Mouse (Mus musculus) kidney, postnatal 36 days (tissue): ENCODE measurements around the gene Brd3.
A peak's percentile ranks its signal among the peaks of the same experiment; 100 is the strongest.

ENCODE experiments used
- DNase-seq, 2 experiments: peaks; one replicate each; pipeline ENCODE4 v3.0.0; 2021 to 2022; ENCODE audit warnings: mixed read lengths in 2 of 2

Brd3 gene

GRCm38 (mm10) chr2:27425161-27425611 is 82.3 kb downstream of the Brd3 start:
- DNase-seq: peak in 1 of 2 experiments; percentile 67

- peak; percentile 46 to 68 for DNase-seq
These were observed 83.9 kb downstream of the Brd3 start for GRCm38 (mm10) chr2:27423596-27423995.

DNA sequence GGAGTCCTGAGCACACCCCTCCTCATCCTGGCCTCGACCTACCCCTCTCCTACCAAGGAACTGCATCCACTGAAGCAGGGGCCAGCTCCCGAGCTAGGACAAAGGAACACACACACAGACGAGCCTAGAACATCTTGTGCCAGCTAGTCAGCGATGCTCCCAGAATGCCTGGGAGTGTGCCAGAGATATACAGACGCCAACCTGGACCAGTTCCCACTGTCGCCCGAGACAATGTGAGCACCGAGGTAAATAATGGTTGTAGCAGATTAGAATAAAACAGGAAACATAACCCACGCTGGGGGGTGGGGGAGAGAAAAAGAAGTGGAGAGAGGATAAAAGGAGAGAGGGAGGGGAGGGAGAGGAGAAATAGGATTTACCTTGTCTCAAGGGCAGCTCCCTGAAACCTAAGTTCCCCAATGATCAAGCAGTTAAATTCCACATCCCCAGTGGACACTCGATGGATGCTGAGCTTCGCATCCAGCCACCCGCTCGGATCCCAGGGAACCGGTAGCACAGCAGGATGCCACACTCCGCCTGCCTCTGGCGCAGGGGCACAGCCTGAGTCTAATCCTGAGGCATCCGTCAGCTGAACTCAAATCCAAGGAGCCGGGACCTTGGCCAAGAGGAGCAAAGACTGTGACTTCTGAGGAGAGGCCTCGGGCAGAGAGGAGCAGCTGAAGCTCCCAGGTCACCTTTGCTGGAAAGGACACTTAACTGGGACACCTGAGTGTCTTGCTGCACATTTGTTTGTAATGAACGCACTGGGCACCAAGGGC is 86.0 kb downstream of the Brd3 start:
- peak; percentile 49 to 69 for DNase-seq

DNA sequence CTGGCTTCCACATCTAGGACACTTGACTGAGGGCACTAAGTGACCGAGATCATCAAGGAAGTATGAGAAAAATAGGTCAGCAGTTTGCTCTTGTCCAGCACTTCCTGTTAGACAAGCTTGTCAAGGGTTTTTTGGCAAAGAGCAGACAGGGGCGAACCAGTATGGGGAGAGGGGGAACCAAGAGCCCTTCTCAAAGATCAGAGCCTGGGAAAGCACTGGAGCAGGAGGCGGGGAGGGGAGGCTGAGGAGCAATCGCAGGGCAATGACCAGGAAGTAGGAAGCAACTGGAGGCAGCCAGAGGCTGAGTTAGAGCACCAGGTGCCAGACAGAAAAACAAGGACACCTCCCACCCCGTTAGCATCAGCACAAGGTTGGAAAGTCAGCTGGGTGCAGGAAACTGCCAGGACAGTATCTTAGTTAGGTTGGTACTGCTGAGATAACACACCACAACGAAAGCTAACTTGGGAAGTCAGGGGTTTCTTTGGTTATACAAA is 88.8 kb downstream of the Brd3 start:
- peak in 1 of 2 experiments; percentile 57 for DNase-seq

GRCm38 (mm10) chr2:27417648-27418153 is 89.8 kb downstream of the Brd3 start:
- DNase-seq: no peak

GRCm38 (mm10) chr2:27416425-27416824 is 91.0 kb downstream of the Brd3 start:
- DNase-seq: no peak

- no peak for DNase-seq
These were observed 92.2 kb downstream of the Brd3 start for GRCm38 (mm10) chr2:27415060-27415783.

DNA sequence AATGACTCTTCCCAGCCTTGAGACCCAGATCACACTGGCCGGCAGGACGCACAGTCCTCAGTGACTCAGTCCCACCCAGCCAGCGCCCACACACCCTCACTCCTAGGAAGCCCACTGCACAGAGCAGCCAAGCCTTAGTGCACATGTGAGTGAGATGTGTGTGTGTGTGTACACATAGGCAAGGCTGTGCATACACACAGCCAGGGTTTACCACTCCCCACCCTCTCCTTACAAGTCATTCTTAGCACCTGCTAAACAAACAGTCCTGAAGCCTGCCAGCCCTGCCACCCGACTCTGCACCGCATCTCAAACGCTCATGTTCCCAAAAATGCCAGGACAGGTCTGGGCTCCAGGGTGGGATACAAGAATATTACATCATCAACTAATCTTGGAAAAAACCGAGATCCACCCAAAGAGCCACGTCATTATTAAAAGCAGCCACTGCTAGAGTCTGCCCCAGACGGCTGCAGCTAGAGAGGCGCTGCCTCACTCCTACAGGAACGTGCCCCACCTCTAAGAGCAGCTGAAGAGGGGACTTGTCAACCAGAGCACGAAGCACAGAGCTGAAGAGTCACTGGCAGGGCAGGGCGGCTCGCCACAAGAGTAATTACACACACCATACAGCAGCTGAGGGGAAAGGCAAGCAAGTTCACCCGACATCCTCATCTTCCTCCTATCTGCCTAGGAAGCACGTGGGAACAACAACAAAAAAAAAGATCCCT is 93.4 kb downstream of the Brd3 start:
- DNase-seq: no peak

GRCm38 (mm10) chr2:27413582-27413935 is 93.9 kb downstream of the Brd3 start:
- no peak for DNase-seq

DNA sequence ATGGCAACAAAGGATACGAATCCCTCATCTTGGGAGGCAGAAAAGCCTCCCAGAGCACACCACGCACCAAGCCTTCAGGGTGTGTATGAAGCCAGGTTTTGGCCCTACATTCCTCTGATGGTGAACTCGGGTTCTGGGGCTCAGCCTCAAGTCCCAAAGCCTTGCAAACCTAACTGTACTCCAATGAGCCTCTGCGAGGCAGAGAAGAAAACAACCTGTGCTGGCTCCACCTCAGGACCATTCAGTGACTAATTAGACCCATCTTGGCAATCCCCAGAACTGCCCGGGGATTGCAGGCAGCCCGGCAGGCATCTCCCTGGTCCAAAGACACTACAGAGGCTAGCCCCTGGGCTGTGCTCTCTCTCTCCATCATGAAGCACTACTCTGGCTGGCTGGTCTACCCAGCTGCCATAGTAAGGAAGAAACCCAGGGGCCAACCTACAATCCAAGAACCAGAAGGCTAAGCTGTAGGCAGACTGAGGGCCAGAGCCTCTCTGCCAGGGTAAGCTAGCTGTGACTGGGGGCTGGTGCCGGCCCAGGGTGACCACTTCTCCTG is 95.1 kb downstream of the Brd3 start:
- no peak for DNase-seq

DNA sequence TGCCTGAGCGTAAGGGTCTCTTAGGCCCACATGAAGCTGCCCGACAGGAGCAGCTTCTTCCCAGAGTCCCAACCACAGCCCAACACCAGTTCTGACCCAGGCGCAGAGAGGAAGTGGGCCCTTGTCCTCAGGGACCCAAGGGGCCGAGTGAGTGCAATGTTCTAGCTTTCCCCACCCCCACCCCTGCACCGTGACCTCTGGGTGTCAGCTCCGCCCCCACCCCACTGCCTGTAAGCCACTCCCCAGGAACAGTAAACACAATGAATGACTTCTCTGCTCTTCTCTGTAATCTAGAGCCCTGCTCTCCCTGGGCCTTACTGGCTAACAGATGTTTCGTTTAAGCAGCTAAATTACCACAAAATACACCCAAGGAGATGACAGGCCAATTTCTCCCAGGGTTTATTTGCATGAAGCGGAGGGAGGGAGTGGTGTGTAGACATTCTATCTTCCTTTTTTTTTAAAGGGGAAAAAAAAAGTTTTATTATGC is 95.7 kb downstream of the Brd3 start:
- DNase-seq: peak; percentile 53 to 59

DNA sequence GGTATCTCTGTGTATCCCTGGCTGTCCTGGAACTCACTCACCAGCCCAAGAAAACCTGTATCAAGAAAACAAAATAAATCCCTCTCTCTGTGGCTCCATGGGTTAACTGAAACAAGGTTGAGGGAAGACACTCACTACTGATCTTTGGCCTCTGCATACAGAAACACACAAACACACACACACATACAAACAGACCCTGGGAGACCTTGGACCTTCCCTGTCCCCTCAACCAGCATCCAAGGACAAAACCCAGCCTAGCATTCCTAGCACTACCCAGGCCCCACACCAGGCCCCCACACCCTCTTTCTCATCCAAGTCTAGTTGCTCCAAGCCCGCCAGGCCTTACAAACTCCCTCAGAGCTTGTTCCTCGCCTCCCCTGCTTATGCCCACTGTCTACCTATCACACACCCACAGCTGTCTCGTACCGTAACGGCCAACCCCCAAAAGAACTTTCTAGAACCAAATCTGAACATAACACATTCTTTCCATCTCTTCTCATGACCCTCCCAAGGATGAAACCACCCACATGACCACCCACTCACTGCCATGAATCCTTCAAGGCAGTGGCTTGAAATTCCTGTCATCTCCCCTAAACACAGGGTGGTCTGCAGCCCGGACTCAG is 96.8 kb downstream of the Brd3 start:
- DNase-seq: no peak

- DNase-seq: no peak
These were observed 99.3 kb downstream of the Brd3 start for GRCm38 (mm10) chr2:27408194-27408593.

DNA sequence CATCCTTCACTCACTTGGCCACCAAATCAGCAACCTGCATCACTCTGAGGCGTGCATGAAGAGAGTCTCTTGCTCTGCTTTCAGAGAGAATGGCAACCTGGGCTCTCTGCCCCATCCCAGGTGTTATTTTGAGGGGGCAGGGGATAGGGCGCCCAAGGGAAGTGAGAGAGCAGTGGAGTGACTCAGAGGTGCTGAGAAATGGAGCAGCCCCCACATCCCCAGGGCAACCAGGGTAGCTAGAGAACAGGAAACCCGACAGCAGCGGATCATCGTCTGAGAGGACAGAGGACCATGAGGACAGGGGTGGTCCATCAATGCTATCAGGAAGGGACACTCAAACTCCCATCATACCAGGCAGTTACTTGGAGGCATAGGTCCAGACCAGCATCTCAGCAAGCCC is 100.5 kb downstream of the Brd3 start:
- DNase-seq: no peak

DNA sequence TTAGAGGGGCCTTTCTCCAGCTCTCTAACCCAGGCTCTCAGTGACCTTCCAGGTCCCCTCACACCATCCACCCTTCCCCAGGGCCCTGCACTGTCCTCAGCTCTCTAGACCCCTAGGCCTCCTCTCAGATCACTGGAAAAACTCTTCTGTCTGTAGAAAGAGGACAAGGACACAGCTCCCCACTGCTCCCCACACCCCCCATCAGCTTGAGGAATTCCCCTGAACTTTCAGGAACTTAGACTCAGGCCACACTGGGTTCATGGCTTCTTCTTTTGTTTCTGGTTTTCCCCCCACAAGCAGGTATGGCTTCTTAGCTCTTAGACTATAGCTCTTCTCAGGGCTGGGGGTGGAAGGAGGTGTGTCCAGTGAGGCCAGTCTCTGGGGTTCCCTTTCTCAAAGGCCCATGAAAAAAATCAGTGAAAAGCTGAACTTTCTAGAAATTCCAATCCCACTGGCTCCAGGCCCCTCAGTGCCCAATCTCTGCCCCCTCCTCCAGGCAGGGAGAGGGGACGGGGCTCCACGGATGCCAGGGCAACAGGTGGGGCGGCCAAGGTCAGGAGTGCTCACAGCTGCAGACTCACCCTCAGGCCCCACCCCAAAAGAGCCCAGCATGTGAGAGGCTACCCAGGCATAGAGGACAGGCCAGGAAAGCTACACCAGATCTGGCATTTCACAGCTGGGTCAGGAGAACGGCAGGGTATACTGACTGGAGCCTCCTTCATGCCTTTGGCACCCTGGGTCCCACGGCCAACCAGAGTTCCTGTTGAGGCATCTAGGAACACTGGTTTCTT is 102.2 kb downstream of the Brd3 start:
- no peak for DNase-seq

- DNase-seq: no peak
These were observed 102.9 kb downstream of the Brd3 start for GRCm38 (mm10) chr2:27404375-27405093.

DNA sequence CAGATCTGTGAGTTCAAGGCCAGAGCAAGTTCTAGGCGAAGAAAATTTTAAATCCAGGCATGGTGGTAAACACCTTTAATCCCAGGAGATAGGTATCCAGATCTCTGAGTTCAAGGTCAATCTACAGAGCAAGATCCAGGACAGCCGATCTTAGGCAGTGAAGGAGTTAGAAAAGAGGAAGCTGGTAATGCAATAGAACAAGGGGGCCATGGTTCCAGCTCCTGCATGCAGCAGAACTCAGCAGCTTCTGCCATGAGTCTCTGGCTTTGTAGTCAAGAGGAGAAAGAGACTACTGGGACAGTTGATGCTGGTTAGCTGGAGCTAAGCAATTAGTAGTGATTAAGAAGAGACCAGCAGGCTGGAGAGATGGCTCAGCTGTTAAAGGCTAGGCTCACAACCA is 105.9 kb downstream of the Brd3 start:
- no peak for DNase-seq

GRCm38 (mm10) chr2:27400083-27400482 is 107.4 kb downstream of the Brd3 start:
- no peak for DNase-seq

- no peak for DNase-seq
These were observed 110.6 kb downstream of the Brd3 start for GRCm38 (mm10) chr2:27396656-27397440.
